8 mouse cellular contexts compared by ENCODE assay signal in the genomic region with DNA sequence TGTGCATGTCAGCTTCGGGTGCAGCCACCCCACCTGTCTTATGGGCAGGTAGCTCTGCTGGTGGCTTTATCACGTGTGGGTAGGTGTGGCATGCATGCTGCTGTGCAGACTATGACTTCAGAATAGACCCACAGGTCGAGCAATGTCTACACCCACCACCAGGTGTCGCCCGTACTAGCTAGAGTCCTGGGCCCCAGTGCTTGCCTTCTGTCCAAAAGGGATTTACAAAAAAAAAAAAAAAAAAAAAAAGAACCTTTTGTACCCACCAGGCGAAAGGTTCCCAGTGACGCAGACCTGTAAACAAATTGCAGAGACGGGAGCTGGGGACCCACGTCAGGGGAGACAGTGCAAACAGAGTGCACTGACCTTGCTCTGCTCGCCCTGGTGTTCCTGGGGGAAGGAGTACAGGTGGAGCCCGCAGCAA. TPM values are rescaled to one million over a fixed set of nuclear protein-coding genes. Genes with fewer than 3 reads are reported as not detected.
DNase-seq lines count a peak whose midpoint lies in the region; ATAC-seq lines count a peak whose summit lies in the region.

No protein-coding gene starts in this region.

- WGBS in hindbrain, embryonic 16.5 days: 20% methylated on average over 11 of the region's 11 CpGs

- H3K9ac ChIP-seq in hindbrain, embryonic 16.5 days (ENCODE audit: low read depth, low read length): no peak overlapping the region

- H3K9me3 ChIP-seq in hindbrain, embryonic 16.5 days (ENCODE audit: control insufficient read depth, low read length): 0 out of 2 replicates have a peak, but pooled peaks cover 4% of the 10 kb centered on the region

- H3K4me3 ChIP-seq in hindbrain, embryonic 16.5 days (ENCODE audit: low read length): no peak overlapping the region

- no peak overlapping the region for H3K27ac ChIP-seq in hindbrain, embryonic 16.5 days (ENCODE audit: low read depth, low read length)

- no peaks in the 10 kb centered on the region for H3K4me1 ChIP-seq in hindbrain, embryonic 16.5 days (ENCODE audit: control insufficient read depth, insufficient read depth, low read depth, low read length)

- DNase-seq in Muller cell, postnatal 12 days (ENCODE audit: inconsistent ontology term): peak; percentile 72
- peak; percentile 83 for DNase-seq in cerebellum, adult 8-10 months
- peak; percentile 61 to 91 for DNase-seq in frontal cortex, adult 2 months (ENCODE audit: extremely low spot score in 1 of 2, low spot score in 1 of 2)
- peak; percentile 63 for DNase-seq in left cerebral cortex, adult 11 months (ENCODE audit: low spot score)
- DNase-seq in lung, postnatal 25 days (ENCODE audit: low spot score): peak; percentile 84
- DNase-seq in right cerebral cortex, adult 2 months (ENCODE audit: low spot score in 2 of 2): peak; percentile 85 to 91
- peak; percentile 41 for DNase-seq in urinary bladder, postnatal 10 days (ENCODE audit: low spot score)

- H3K27me3 ChIP-seq in hindbrain, embryonic 16.5 days (replicated peaks; ENCODE audit: control insufficient read depth, insufficient read depth, low read length): no peaks in the 10 kb centered on the region

- ATAC-seq in hindbrain, embryonic 16.5 days: peak; percentile 84

- H3K36me3 ChIP-seq in hindbrain, embryonic 16.5 days (ENCODE audit: control insufficient read depth, insufficient read depth, low read length): no peaks in the 10 kb centered on the region

- no peak overlapping the region for H3K4me2 ChIP-seq in hindbrain, embryonic 16.5 days (ENCODE audit: low read length)

RNA-seq across cellular contexts. Expression of gene Cfap100, which starts 6.6 kb away (rescaled TPM):
- polyA plus RNA-seq in frontal cortex, adult 2 months (2012; rRNA removed): 6.3 TPM in 2 replicates
- polyA plus RNA-seq in hindbrain, embryonic 16.5 days (2015; fragmentation: Nextera tagmentation; extraction: Ambion mirVana): 7.5 and 10.3 TPM in 2 replicates

RNA-seq across cellular contexts. Expression of gene Klf15, which starts 27.2 kb away (rescaled TPM):
- 27.2 and 28.4 TPM in 2 replicates for polyA plus RNA-seq in frontal cortex, adult 2 months (2012; rRNA removed)
- polyA plus RNA-seq in hindbrain, embryonic 16.5 days (2015; fragmentation: Nextera tagmentation; extraction: Ambion mirVana): 20.9 and 25.1 TPM in 2 replicates

RNA-seq across cellular contexts. Expression of gene Aldh1l1, which starts 51.0 kb away (rescaled TPM):
- polyA plus RNA-seq in frontal cortex, adult 2 months (2012; rRNA removed): 51.6 and 55.0 TPM in 2 replicates
- 89.0 and 101 TPM in 2 replicates for polyA plus RNA-seq in hindbrain, embryonic 16.5 days (2015; fragmentation: Nextera tagmentation; extraction: Ambion mirVana)
